Mouse (Mus musculus) G1E (cell line): ENCODE data around the gene Nek8.

ENCODE experiments used
- CTCF ChIP-seq: IDR thresholded peaks from 2 replicates; pipeline ENCODE4 v1.5.1; 2012; ENCODE audit warnings: low read depth, low read length, inconsistent platforms, mixed read lengths
- GATA1 ChIP-seq: IDR thresholded peaks from 2 replicates; pipeline ENCODE4 v1.6.1; 2012; ENCODE audit warnings: borderline replicate concordance, low read length, inconsistent platforms, mixed read lengths
- GATA2 ChIP-seq: IDR thresholded peaks from 2 replicates; pipeline ENCODE4 v1.6.1; 2012; ENCODE audit warnings: low read depth, low read length, inconsistent platforms, borderline replicate concordance
- POLR2AphosphoS5 ChIP-seq: IDR thresholded peaks from 2 replicates; pipeline ENCODE4 v1.6.1; 2012; ENCODE audit warnings: low read depth, low read length, inconsistent platforms; ENCODE audit not compliant: insufficient replicate concordance
- TAL1 ChIP-seq: conservative IDR thresholded peaks from 2 replicates; pipeline ENCODE4 v1.6.1; 2012; ENCODE audit warnings: low read depth, low read length, inconsistent platforms, mixed read lengths

GRCm38 (mm10) chr11:78118467-78118866 lies 58.0 kb downstream of the Nek8 start:
- TF ChIP-seq TAL1: no peak
- no peak for TF ChIP-seq CTCF
- no peak for TF ChIP-seq GATA1
- no peak for TF ChIP-seq POLR2AphosphoS5
- no peak for TF ChIP-seq GATA2
